Mouse (Mus musculus): ENCODE data around the gene Sept12.

- TF ChIP-seq CTCF (IDR thresholded peaks at IDR 0.05; ENCODE audit: extremely low read depth, insufficient read length, insufficient replicate concordance, low read depth, low read length): no peak
- TF ChIP-seq POLR2A (IDR thresholded peaks at IDR 0.05; ENCODE audit: low read depth, low read length): 0 out of 2 replicates have a peak, but pooled peaks have one; percentile 23
Observed at GRCm38 (mm10) chr16:5008076-5008475, 10.4 kb upstream of the Sept12 start.
